Mouse (Mus musculus): ENCODE measurements at regions not wholly inside any gene's neighbourhood (a gene's known extent, or its start where the extent isn't known, plus 50 kb on each side); places are given as distances from the start of the nearest gene placed in this dataset.

DNA sequence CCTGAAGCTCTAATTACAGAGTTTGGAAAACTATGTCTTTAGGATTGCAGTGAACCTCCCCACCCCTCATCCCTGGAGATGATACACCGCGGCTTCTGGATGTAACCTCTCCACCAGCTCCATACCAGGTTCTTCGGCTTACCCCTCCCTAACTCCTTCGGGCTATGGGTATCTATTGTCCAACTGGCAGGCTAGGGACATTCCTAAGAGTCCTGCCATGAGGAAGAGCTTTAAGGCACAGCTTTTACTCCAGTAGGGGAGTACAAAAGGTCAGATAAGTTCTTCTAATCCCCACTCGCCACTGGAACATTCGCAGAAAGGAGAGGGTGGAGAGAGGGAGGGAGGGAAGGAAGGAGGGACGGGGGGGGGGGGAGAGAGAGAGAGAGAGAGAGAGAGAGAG lies 188.5 kb upstream of the Bcl6 start:
- no peak for ATAC-seq (replicated peaks; ENCODE audit: low FRiP score)
- no peak overlapping the region for H3K4me2 ChIP-seq
- H3K9me3 ChIP-seq (ENCODE audit: control insufficient read depth, low read length): no peaks in the 10 kb centered on the region
- H3K27ac ChIP-seq (ENCODE audit: low read depth, low read length): no peak overlapping the region
- H3K4me1 ChIP-seq (replicated peaks; ENCODE audit: control insufficient read depth, insufficient read depth, low read length): no peaks in the 10 kb centered on the region
- DNase-seq (ENCODE audit: low spot score): no peak
- no peak overlapping the region for H3K4me3 ChIP-seq (ENCODE audit: low read depth, low read length)
- H3K9ac ChIP-seq (ENCODE audit: low read depth, low read length): no peak overlapping the region
- no peaks in the 10 kb centered on the region for H3K27me3 ChIP-seq (replicated peaks; ENCODE audit: control insufficient read depth, insufficient read depth, low read length)
- H3K36me3 ChIP-seq (ENCODE audit: control insufficient read depth, insufficient read depth, low read length): no peaks in the 10 kb centered on the region
- 77% methylated on average over 6 of the region's 7 CpGs for WGBS

DNA sequence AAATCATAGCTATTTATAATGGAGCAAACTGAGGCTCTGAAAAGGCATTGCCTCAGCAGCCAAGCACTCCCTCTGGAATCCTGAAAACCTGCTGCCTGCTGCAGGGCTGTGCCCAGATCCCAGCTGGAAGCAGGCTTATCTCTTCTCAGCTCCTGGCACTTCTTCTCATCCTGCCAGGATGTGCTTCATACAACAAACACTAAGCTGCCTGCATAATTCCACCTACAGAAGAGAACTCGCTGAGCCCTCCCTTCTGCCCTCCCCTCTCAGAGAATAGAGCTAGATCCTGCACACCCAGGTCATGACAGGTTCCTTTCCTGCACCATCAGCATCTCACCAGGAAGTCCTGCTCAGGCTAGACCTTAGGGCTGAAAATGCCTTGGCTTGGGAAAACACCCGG lies 187.4 kb upstream of the Bcl6 start:
- WGBS: 34% methylated on average over 2 of the region's 2 CpGs
- ATAC-seq (replicated peaks; ENCODE audit: low FRiP score) (no peak), DNase-seq (ENCODE audit: low spot score) (no peak)
- no peaks in the 10 kb centered on the region for H3K4me1 ChIP-seq (replicated peaks; ENCODE audit: control insufficient read depth, insufficient read depth, low read length)
- no peaks in the 10 kb centered on the region for H3K36me3 ChIP-seq (ENCODE audit: control insufficient read depth, insufficient read depth, low read length)
- no peak overlapping the region for H3K9ac ChIP-seq (ENCODE audit: low read depth, low read length)
- H3K4me3 ChIP-seq (ENCODE audit: low read depth, low read length): no peak overlapping the region
- no peaks in the 10 kb centered on the region for H3K9me3 ChIP-seq (ENCODE audit: control insufficient read depth, low read length)
- no peak overlapping the region for H3K4me2 ChIP-seq
- no peak overlapping the region for H3K27ac ChIP-seq (ENCODE audit: low read depth, low read length)
- no peaks in the 10 kb centered on the region for H3K27me3 ChIP-seq (replicated peaks; ENCODE audit: control insufficient read depth, insufficient read depth, low read length)

DNA sequence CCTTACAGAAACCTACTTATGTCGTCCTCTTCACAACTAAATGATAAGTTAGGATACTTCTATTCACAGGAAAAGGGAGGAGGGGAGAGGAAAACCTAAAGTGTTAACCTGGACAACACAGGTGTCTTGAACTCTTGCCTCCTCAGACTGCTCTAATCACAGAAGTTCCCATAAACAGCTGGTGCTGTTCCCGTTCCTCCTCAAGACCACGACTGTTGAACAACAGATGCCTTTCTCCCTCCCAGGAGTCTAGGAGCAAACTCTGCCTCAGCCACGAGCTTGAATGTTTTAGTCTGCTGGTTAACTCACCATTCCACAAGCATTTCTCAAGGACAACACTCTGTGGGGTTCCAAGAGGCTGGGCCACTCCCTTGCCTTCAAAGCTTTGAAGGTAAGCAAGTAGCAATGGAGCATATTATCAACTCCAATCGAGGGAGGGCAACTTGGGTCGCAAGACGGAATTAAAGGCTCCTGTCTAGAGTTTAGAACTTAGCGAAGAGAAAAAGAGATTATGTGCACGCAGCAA lies 186.6 kb upstream of the Bcl6 start:
- no peaks in the 10 kb centered on the region for H3K27me3 ChIP-seq (replicated peaks; ENCODE audit: control insufficient read depth, insufficient read depth, low read length)
- no peaks in the 10 kb centered on the region for H3K9me3 ChIP-seq (ENCODE audit: control insufficient read depth, low read length)
- H3K36me3 ChIP-seq (ENCODE audit: control insufficient read depth, insufficient read depth, low read length): no peaks in the 10 kb centered on the region
- WGBS: 61% methylated on average over 9 of the region's 9 CpGs
- H3K27ac ChIP-seq (ENCODE audit: low read depth, low read length): no peak overlapping the region
- no peaks in the 10 kb centered on the region for H3K4me1 ChIP-seq (replicated peaks; ENCODE audit: control insufficient read depth, insufficient read depth, low read length)
- H3K9ac ChIP-seq (ENCODE audit: low read depth, low read length): no peak overlapping the region
- no peak overlapping the region for H3K4me2 ChIP-seq
- no peak for DNase-seq (ENCODE audit: low spot score)
- ATAC-seq (replicated peaks; ENCODE audit: low FRiP score): no peak
- no peak overlapping the region for H3K4me3 ChIP-seq (ENCODE audit: low read depth, low read length)

DNA sequence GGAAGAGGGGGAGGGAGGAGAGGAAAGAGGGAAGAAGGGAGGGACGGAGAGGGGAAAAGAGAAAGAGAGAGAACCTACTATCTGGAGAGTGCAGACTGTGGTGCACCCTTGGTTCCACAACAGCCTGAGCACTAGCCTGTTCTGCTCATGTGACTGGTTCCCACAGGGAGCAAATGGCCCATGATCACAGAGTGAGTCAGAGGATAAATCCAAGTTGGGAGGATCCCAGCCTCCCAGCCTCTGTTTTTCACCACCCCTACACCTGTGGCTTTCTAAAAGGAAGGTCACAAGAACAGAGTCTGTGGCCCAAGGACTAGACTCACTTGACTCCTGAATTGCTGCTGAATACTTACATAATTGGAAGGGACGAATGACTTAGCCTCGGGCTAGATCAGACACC lies 185.9 kb upstream of the Bcl6 start:
- no peaks in the 10 kb centered on the region for H3K36me3 ChIP-seq (ENCODE audit: control insufficient read depth, insufficient read depth, low read length)
- H3K9me3 ChIP-seq (ENCODE audit: control insufficient read depth, low read length): no peaks in the 10 kb centered on the region
- no peak overlapping the region for H3K27ac ChIP-seq (ENCODE audit: low read depth, low read length)
- H3K4me1 ChIP-seq (replicated peaks; ENCODE audit: control insufficient read depth, insufficient read depth, low read length): no peaks in the 10 kb centered on the region
- no peak overlapping the region for H3K9ac ChIP-seq (ENCODE audit: low read depth, low read length)
- no peaks in the 10 kb centered on the region for H3K27me3 ChIP-seq (replicated peaks; ENCODE audit: control insufficient read depth, insufficient read depth, low read length)
- no peak overlapping the region for H3K4me2 ChIP-seq
- 79% methylated on average over 3 of the region's 3 CpGs for whole genome bisulfite sequencing
- ATAC-seq (replicated peaks; ENCODE audit: low FRiP score) (no peak), DNase-seq (ENCODE audit: low spot score) (no peak)
- no peak overlapping the region for H3K4me3 ChIP-seq (ENCODE audit: low read depth, low read length)

DNA sequence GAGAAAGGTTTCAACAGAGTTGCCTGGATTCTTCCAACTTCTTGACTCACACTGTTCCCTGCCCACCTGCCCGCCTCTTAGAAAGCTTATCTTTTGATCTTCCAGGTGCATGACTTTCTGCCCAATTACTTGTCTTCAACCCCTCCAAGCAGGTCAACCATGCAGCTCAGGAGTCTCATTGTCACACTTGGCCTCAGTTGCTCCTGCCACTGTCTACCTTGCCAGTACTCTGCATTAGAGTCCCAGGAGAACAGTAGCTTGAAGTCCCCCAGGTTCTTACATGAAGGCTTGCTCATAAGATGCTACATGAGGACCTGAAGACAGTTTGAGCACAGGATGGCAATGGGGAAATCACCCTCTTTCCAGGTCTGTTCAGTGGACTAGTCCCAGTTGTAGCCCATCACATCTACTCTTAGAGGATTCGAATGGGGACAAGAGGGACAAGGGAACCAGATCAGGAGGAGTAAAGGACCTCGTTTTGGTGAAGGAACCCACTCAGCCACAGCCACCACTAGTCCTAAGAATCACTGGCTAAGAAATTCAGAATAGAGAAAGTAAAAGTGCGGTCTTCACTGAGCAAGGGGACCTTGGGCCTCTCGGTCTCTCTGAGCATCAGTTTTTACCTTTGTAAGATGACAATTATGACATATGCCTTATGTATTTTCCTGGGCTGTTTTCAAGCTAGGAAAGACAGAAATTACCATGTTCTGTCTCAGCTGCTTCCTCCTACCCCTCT lies 185.3 kb upstream of the Bcl6 start:
- ATAC-seq (replicated peaks; ENCODE audit: low FRiP score) (no peak), DNase-seq (ENCODE audit: low spot score) (no peak)
- Histone ChIP-seq H3K9me3 (ENCODE audit: control insufficient read depth, low read length) (no peaks in the 10 kb centered on the region), H3K4me3 (ENCODE audit: low read depth, low read length) (no peak overlapping the region), H3K9ac (ENCODE audit: low read depth, low read length) (no peak overlapping the region), H3K4me2 (no peak overlapping the region), H3K27ac (ENCODE audit: low read depth, low read length) (no peak overlapping the region), H3K27me3 (replicated peaks; ENCODE audit: control insufficient read depth, insufficient read depth, low read length) (no peaks in the 10 kb centered on the region), H3K36me3 (ENCODE audit: control insufficient read depth, insufficient read depth, low read length) (no peaks in the 10 kb centered on the region), H3K4me1 (replicated peaks; ENCODE audit: control insufficient read depth, insufficient read depth, low read length) (no peaks in the 10 kb centered on the region)
- WGBS: 78% methylated on average over 5 of the region's 5 CpGs

DNA sequence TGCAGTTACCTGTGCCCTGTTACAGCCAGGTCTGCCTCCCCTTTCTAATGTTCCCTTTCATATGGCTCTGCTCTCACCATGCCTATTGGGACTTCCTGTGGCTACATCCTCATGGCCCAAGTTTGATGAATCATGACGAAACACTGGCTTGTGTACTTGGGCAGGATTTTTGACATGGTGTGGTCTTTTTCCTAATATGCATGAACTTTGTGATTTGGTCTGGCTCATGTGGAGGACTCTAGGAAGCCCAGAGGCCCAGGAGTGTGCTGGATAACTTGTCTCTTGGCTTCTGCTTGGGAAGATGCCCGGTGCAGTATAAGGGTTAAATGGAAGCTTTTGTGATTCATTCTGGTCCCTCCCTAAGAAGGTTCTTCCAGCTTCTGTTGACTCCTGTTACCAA lies 184.0 kb upstream of the Bcl6 start:
- Histone ChIP-seq H3K36me3 (ENCODE audit: control insufficient read depth, insufficient read depth, low read length) (no peaks in the 10 kb centered on the region), H3K4me1 (replicated peaks; ENCODE audit: control insufficient read depth, insufficient read depth, low read length) (no peaks in the 10 kb centered on the region), H3K9ac (ENCODE audit: low read depth, low read length) (no peak overlapping the region), H3K27ac (ENCODE audit: low read depth, low read length) (no peak overlapping the region), H3K4me3 (ENCODE audit: low read depth, low read length) (no peak overlapping the region), H3K9me3 (ENCODE audit: control insufficient read depth, low read length) (no peaks in the 10 kb centered on the region), H3K4me2 (no peak overlapping the region), H3K27me3 (replicated peaks; ENCODE audit: control insufficient read depth, insufficient read depth, low read length) (no peaks in the 10 kb centered on the region)
- DNase-seq (ENCODE audit: low spot score): no peak
- ATAC-seq (replicated peaks; ENCODE audit: low FRiP score): no peak
- WGBS: 79% methylated on average over 2 of the region's 2 CpGs

DNA sequence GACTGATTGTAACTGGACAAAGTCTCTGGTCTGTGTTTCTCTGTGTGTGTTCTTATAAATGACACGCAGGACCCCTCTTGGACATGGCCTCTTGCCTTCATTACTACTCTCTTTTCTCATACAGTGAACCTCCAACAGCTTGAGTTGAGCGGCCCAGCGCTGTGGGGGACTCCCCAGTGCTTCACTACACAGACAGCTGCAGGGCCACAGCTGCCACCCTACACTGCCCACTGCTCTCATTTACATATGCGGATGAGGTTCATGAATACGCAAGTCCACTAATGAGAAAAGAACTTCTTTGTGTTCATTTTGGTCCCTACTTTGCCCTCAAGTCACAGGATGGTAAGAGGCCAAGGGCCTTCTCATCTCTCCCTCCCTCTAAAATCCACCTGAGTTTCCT lies 183.4 kb upstream of the Bcl6 start:
- Histone ChIP-seq H3K9me3 (ENCODE audit: control insufficient read depth, low read length) (no peaks in the 10 kb centered on the region), H3K4me1 (replicated peaks; ENCODE audit: control insufficient read depth, insufficient read depth, low read length) (no peaks in the 10 kb centered on the region), H3K27ac (ENCODE audit: low read depth, low read length) (no peak overlapping the region), H3K27me3 (replicated peaks; ENCODE audit: control insufficient read depth, insufficient read depth, low read length) (no peaks in the 10 kb centered on the region), H3K36me3 (ENCODE audit: control insufficient read depth, insufficient read depth, low read length) (no peaks in the 10 kb centered on the region), H3K4me2 (no peak overlapping the region), H3K9ac (ENCODE audit: low read depth, low read length) (no peak overlapping the region), H3K4me3 (ENCODE audit: low read depth, low read length) (no peak overlapping the region)
- 78% methylated on average over 5 of the region's 5 CpGs for WGBS
- no peak for ATAC-seq (replicated peaks; ENCODE audit: low FRiP score)
- DNase-seq (ENCODE audit: low spot score): no peak

DNA sequence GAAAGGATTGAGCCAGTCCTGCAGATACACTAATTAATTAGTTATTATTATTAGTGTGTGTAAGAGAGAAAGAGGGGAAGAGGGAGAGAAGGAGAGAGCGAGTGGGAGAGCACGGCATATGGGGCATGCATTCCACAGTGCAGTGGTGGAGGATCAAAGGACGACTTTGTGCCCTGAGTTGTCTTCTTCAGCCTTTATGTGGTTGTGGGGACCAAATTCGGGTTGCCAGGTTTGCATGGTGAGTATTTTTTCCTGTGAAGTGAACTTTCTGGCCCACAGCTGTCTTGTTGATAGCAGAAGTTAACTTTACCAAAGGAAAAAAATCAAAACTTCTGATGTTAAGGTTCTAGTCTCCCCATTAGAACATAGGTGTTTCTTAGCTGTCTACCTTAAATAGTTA lies 182.5 kb upstream of the Bcl6 start:
- Histone ChIP-seq H3K27me3 (replicated peaks; ENCODE audit: control insufficient read depth, insufficient read depth, low read length) (no peaks in the 10 kb centered on the region), H3K36me3 (ENCODE audit: control insufficient read depth, insufficient read depth, low read length) (no peaks in the 10 kb centered on the region), H3K4me1 (replicated peaks; ENCODE audit: control insufficient read depth, insufficient read depth, low read length) (no peaks in the 10 kb centered on the region), H3K9ac (ENCODE audit: low read depth, low read length) (no peak overlapping the region), H3K4me3 (ENCODE audit: low read depth, low read length) (no peak overlapping the region), H3K9me3 (ENCODE audit: control insufficient read depth, low read length) (no peaks in the 10 kb centered on the region), H3K27ac (ENCODE audit: low read depth, low read length) (no peak overlapping the region), H3K4me2 (no peak overlapping the region)
- 74% methylated on average over 4 of the region's 4 CpGs for WGBS
- no peak for ATAC-seq (replicated peaks; ENCODE audit: low FRiP score)
- no peak for DNase-seq (ENCODE audit: low spot score)

DNA sequence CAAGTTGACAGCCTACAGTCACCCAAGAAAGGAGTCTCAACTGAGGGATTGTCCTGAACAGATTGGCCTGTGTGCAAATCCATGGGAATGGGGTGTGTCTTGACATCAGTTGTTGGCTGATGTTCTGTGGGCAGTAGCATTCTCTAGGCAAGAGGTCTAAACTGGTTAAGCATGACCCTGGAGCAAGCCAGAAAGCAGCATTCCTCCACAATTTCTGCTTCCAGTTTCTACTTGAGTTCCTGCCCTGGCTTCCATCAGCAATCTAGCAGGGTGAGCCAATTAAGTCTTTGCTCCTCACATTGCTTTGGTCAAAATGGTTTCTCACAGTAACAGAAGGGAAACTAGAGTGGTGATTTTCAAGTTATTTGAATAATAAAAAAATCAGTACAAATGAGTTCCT lies 177.8 kb upstream of the Bcl6 start:
- Histone ChIP-seq H3K9me3 (ENCODE audit: control insufficient read depth, low read length) (no peaks in the 10 kb centered on the region), H3K36me3 (ENCODE audit: control insufficient read depth, insufficient read depth, low read length) (no peaks in the 10 kb centered on the region), H3K9ac (ENCODE audit: low read depth, low read length) (no peak overlapping the region), H3K4me3 (ENCODE audit: low read depth, low read length) (no peak overlapping the region), H3K27ac (ENCODE audit: low read depth, low read length) (no peak overlapping the region), H3K4me2 (no peak overlapping the region), H3K4me1 (replicated peaks; ENCODE audit: control insufficient read depth, insufficient read depth, low read length) (peaks cover 7% of the 10 kb centered on the region; the same call in 1 of the 2 replicates), H3K27me3 (replicated peaks; ENCODE audit: control insufficient read depth, insufficient read depth, low read length) (no peaks in the 10 kb centered on the region)
- ATAC-seq (replicated peaks; ENCODE audit: low FRiP score) (no peak), DNase-seq (ENCODE audit: low spot score) (no peak)
